Mouse (Mus musculus) thymus, adult 2 months (tissue): ENCODE results near the gene Cbr3. TPM values are rescaled to one million over a fixed set of nuclear protein-coding genes. Genes with fewer than 3 reads are reported as not detected.

ENCODE experiments used
- DNase-seq: peaks from one replicate; pipeline ENCODE4 v3.0.0; 2021
- H3K27ac ChIP-seq: fragments of 200-500 bp; 2 replicates; pipeline ENCODE4 v1.5.1; 2012; ENCODE audit warnings: low read length, control low read depth; ENCODE audit not compliant: control insufficient read depth, insufficient read depth
- H3K27me3 ChIP-seq: fragments of 200-500 bp; 2 replicates; pipeline ENCODE4 v1.6.1; 2012; ENCODE audit warnings: mild to moderate bottlenecking, low read length, moderate library complexity, mixed read lengths; ENCODE audit not compliant: control insufficient read depth, insufficient read depth
- H3K36me3 ChIP-seq: fragments of 200-500 bp; 2 replicates; pipeline ENCODE4 v1.6.1; 2012; ENCODE audit warnings: mild to moderate bottlenecking, low read length, moderate library complexity; ENCODE audit not compliant: control insufficient read depth, insufficient read depth
- H3K4me1 ChIP-seq: fragments of 200-500 bp; replicated peaks from 2 replicates; pipeline ENCODE4 v1.6.1; 2012; ENCODE audit warnings: low read length; ENCODE audit not compliant: control insufficient read depth, insufficient read depth
- H3K4me3 ChIP-seq: fragments of 200-500 bp; 2 replicates; pipeline ENCODE4 v1.5.1; 2012; ENCODE audit warnings: mild to moderate bottlenecking, low read length, control low read depth, moderate library complexity; ENCODE audit not compliant: control insufficient read depth, insufficient read depth
- CTCF ChIP-seq: fragments of 200-500 bp; IDR thresholded peaks from 2 replicates; pipeline ENCODE4 v1.5.1; 2012; ENCODE audit warnings: mild to moderate bottlenecking, control low read depth, low read length, moderate library complexity, borderline replicate concordance; ENCODE audit not compliant: control insufficient read depth, poor library complexity, insufficient read depth; ENCODE audit errors: extremely low read depth
- POLR2A ChIP-seq: fragments of 200-500 bp; IDR thresholded peaks from 2 replicates; pipeline ENCODE4 v1.6.1; 2012; ENCODE audit warnings: mild to moderate bottlenecking, low read length, control low read depth, moderate library complexity; ENCODE audit not compliant: control insufficient read depth, poor library complexity, insufficient read depth; ENCODE audit errors: extremely low read depth
- WGBS: fragments of 180-500 bp; shearing (Covaris S2); methylation state at CpG from one replicate; pipeline ENCODE4 v1.1.7; 2018; 5-methylcytosine and 5-hydroxymethylcytosine counted together
- polyA plus RNA-seq: library from polyadenylated mRNA; depleted of rRNA; stranded (reverse); fragments of >200 nt; gene quantifications from 2 replicates; pipeline ENCODE4 v1.2.3, GENCODE M21; 2012

The Cbr3 gene
- polyA plus RNA-seq, 1 experiment, result 8.9 TPM

DNA sequence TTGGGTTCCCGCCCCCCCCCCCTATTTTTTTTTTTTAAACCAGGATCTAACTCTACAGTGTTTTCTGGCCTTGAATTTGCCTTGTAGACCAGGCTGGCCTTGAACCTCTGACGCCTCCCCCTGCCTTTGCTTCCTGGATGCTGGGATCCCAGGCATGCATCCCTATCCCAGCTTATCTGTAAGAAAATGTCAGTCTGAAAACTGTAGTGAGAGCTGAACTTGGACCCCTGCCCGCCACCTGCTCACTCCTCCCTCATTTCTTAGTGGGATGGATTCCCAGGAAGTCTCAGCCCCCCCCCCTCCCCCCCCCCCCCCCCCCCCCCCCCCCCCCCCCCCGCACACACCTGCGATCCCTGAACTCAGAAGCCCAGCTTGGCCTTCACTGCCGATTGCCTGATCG, 3.4 kb downstream of the Cbr3 start:
- DNase-seq, result no peak
- no peak overlapping the region for H3K27ac ChIP-seq
- peaks cover 29% of the 10 kb centered on the region for H3K4me1 ChIP-seq
- 80% methylated on average over 5 of the region's 7 CpGs for WGBS
- peaks cover 25% of the 10 kb centered on the region for H3K27me3 ChIP-seq
- no peaks in the 10 kb centered on the region for H3K36me3 ChIP-seq
- no peak overlapping the region for H3K4me3 ChIP-seq
- TF ChIP-seq POLR2A (no peak), CTCF (no peak)

GRCm38 (mm10) chr16:93686945-93687344, 3.9 kb downstream of the Cbr3 start:
- Histone ChIP-seq H3K27me3 (peaks cover 25% of the 10 kb centered on the region), H3K4me3 (no peak overlapping the region), H3K27ac (no peak overlapping the region), H3K4me1 (peaks cover 31% of the 10 kb centered on the region), H3K36me3 (no peaks in the 10 kb centered on the region)
- 10% methylated on average over 5 of the region's 5 CpGs for WGBS
- no peak for DNase-seq
- TF ChIP-seq POLR2A, result no peak
- no peak for TF ChIP-seq CTCF

- DNase-seq, result no peak
- H3K27me3 ChIP-seq, result no peaks in the 10 kb centered on the region
- no peak for TF ChIP-seq POLR2A
- no peak for TF ChIP-seq CTCF
- no peaks in the 10 kb centered on the region for H3K36me3 ChIP-seq
- no peak overlapping the region for H3K27ac ChIP-seq
- 38% methylated on average over 6 of the region's 6 CpGs for WGBS
- no peak overlapping the region for H3K4me3 ChIP-seq
- peaks cover 15% of the 10 kb centered on the region for H3K4me1 ChIP-seq
Measured at GRCm38 (mm10) chr16:93691206-93691841, 8.3 kb downstream of the Cbr3 start.

GRCm38 (mm10) chr16:93692744-93693143, 9.7 kb downstream of the Cbr3 start:
- DNase-seq, result no peak
- H3K4me3 ChIP-seq, result no peak overlapping the region
- no peak overlapping the region for H3K27ac ChIP-seq
- 93% methylated on average over 2 of the region's 2 CpGs for WGBS
- TF ChIP-seq POLR2A, result no peak
- TF ChIP-seq CTCF, result no peak
- no peaks in the 10 kb centered on the region for H3K27me3 ChIP-seq
- no peaks in the 10 kb centered on the region for H3K36me3 ChIP-seq
- peaks cover 15% of the 10 kb centered on the region for H3K4me1 ChIP-seq

GRCm38 (mm10) chr16:93707116-93707515, 24.1 kb downstream of the Cbr3 start:
- Histone ChIP-seq H3K36me3 (no peaks in the 10 kb centered on the region), H3K27ac (no peak overlapping the region), H3K4me1 (no peaks in the 10 kb centered on the region), H3K27me3 (no peaks in the 10 kb centered on the region), H3K4me3 (no peak overlapping the region)
- DNase-seq, result no peak
- WGBS, result 95% methylated on average over 7 of the region's 7 CpGs
- no peak for TF ChIP-seq POLR2A
- no peak for TF ChIP-seq CTCF

DNA sequence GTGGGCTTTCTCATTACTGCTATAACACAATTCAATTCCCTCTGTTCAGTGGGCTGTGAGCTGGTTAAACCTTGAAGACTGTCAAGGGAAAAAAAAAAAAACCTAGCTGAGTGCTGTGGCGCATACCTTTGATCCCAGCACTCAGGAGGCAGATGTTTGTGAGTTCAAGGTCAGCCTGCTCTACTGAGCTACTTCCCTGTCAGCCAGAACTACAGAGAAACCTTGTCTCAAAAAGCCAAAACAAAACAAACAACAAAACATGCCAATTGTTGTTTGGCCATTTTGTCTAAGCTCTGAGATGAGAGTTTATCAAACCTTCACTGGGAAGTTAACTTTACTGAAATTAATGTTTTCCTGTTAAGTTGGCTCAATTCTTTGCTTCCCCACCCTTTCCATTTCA, 26.2 kb downstream of the Cbr3 start:
- WGBS, result 96% methylated on average over 1 of the region's 1 CpGs
- no peak overlapping the region for H3K27ac ChIP-seq
- no peak for TF ChIP-seq CTCF
- no peak for TF ChIP-seq POLR2A
- no peak for DNase-seq
- H3K4me1 ChIP-seq, result peaks cover 3% of the 10 kb centered on the region
- H3K4me3 ChIP-seq, result no peak overlapping the region
- H3K36me3 ChIP-seq, result no peaks in the 10 kb centered on the region
- no peaks in the 10 kb centered on the region for H3K27me3 ChIP-seq

- DNase-seq, result peak; percentile 72
- H3K27ac ChIP-seq, result peak overlapping the region; percentile 59
- peak overlapping the region; percentile 62 for H3K4me3 ChIP-seq
- H3K27me3 ChIP-seq, result no peaks in the 10 kb centered on the region
- H3K4me1 ChIP-seq, result peaks cover 6% of the 10 kb centered on the region
- under 1% methylated on average over 11 of the region's 11 CpGs for WGBS
- TF ChIP-seq POLR2A, result no peak
- peak; percentile 39; the same call in 1 of the 2 replicates for TF ChIP-seq CTCF
- H3K36me3 ChIP-seq, result no peaks in the 10 kb centered on the region
Measured at GRCm38 (mm10) chr16:93710924-93711323, 27.9 kb downstream of the Cbr3 start.
